Mouse (Mus musculus): ENCODE measurements at regions not wholly inside any gene's neighbourhood (a gene's known extent, or its start where the extent isn't known, plus 50 kb on each side); places are given as distances from the start of the nearest gene placed in this dataset.

DNA sequence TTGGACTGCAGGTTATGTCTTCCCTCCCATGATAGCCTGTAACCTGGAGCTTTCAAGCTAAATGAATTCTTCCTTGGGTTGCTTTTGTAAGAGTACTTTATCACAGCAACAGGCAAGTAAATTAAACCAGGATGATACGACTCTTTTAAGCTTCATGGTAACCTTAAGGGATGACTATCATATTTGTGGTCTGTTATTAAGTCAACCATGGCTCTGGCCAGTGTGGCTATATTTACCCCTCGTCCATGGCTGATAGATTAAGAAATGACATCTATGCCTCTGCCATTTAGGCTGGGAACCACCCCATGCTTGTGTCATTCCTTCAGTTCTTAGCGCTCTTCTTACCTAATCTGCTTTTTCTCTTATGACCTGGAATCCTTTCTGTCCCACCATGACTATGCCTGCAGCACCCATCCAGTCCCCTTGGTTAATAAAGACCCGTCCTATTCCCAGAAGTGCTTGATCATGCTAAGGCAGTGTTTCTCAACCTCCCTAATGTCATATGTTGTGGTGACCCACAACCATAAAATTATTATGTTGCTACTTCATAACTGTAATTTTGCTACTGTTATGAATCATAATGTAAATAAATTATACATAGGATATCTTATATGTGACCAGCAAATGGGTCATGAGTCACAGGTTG lies 214.5 kb upstream of the Nbea start:
- Histone ChIP-seq H3K36me3 (no peaks in the 10 kb centered on the region), H3K4me2 (no peak overlapping the region), H3K27me3 (no peaks in the 10 kb centered on the region), H3K9me3 (replicated peaks) (no peaks in the 10 kb centered on the region), H3K4me3 (no peak overlapping the region), H3K9ac (no peak overlapping the region), H3K27ac (no peak overlapping the region), H3K4me1 (replicated peaks) (no peaks in the 10 kb centered on the region)
- 81% methylated on average over 4 of the region's 4 CpGs for WGBS
- no peak for ATAC-seq (replicated peaks; ENCODE audit: insufficient number of reproducible peaks, insufficient read depth, low FRiP score, low read depth)

DNA sequence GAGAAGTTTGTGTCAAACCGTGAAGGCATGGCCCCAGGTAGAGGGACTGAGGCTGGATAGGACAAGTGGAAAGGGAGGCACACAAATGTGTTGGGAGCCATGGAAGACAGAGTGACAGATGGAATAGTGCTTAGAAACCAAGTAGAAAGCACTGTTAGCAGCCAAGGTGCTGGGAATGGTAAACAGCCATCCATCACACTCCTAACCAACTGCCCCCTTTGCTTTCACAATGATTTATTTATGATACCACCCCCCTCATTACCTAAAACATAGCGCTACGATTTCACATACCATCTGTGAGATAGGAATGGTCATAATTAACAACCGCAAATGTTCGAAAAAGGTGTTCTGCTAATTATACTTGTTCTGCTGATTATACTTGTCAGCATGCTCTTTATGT lies 209.6 kb upstream of the Nbea start:
- no peak overlapping the region for H3K4me3 ChIP-seq
- H3K9me3 ChIP-seq (replicated peaks): no peaks in the 10 kb centered on the region
- no peaks in the 10 kb centered on the region for H3K27me3 ChIP-seq
- no peaks in the 10 kb centered on the region for H3K4me1 ChIP-seq (replicated peaks)
- H3K4me2 ChIP-seq: no peak overlapping the region
- no peak for ATAC-seq (replicated peaks; ENCODE audit: insufficient number of reproducible peaks, insufficient read depth, low FRiP score, low read depth)
- H3K27ac ChIP-seq: no peak overlapping the region
- 76% methylated on average over 5 of the region's 5 CpGs for WGBS
- H3K36me3 ChIP-seq: no peaks in the 10 kb centered on the region
- no peak overlapping the region for H3K9ac ChIP-seq

DNA sequence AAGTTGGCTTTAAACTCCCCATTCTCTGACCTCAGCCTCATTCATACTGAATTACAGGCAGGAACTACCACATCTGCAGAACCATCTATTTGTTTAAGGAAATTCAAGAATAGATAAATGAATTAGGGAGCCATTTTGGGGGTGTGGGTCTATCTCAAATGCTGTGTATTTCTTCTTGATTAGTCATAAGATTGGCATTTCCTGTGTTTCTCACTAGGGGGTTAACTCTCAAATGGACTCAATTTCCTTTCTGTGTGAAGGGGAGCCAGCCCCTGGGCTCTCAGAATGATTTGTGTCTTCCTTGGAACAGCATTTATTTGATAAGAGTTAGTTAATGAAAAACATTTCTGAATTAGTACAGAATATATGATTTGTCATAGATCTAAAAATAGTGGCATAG lies 196.8 kb upstream of the Nbea start:
- ATAC-seq (replicated peaks; ENCODE audit: insufficient number of reproducible peaks, insufficient read depth, low FRiP score, low read depth): no peak
- Histone ChIP-seq H3K27ac (no peak overlapping the region), H3K27me3 (no peaks in the 10 kb centered on the region), H3K4me1 (replicated peaks) (no peaks in the 10 kb centered on the region), H3K9me3 (replicated peaks) (0 out of 2 replicates have a peak, but pooled peaks cover 3% of the 10 kb centered on the region), H3K36me3 (no peaks in the 10 kb centered on the region), H3K4me3 (no peak overlapping the region), H3K4me2 (no peak overlapping the region), H3K9ac (no peak overlapping the region)

DNA sequence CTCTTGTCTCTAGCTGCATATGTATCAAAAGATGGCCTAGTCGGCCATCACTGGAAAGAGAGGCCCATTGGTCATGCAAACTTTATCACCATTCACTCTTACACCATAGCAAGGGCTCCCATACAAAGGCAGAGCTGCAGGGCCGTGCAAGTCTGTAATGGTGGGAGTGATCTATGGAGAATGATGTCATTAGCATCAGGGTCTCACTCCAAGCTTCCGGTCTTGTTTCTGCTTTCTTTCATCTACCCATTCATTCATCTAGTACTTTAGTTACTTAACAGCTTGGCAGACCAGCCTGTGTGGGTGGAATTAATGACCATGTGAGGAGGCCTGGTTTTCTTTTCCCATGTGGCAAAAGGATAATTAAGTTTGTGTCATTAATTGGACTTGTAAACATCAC lies 196.0 kb upstream of the Nbea start:
- WGBS: 62% methylated on average over 3 of the region's 3 CpGs
- no peaks in the 10 kb centered on the region for H3K27me3 ChIP-seq
- H3K36me3 ChIP-seq: no peaks in the 10 kb centered on the region
- H3K9ac ChIP-seq: no peak overlapping the region
- H3K27ac ChIP-seq: no peak overlapping the region
- no peaks in the 10 kb centered on the region for H3K4me1 ChIP-seq (replicated peaks)
- H3K9me3 ChIP-seq (replicated peaks): 0 out of 2 replicates have a peak, but pooled peaks cover 3% of the 10 kb centered on the region
- no peak overlapping the region for H3K4me2 ChIP-seq
- no peak for ATAC-seq (replicated peaks; ENCODE audit: insufficient number of reproducible peaks, insufficient read depth, low FRiP score, low read depth)
- H3K4me3 ChIP-seq: no peak overlapping the region

DNA sequence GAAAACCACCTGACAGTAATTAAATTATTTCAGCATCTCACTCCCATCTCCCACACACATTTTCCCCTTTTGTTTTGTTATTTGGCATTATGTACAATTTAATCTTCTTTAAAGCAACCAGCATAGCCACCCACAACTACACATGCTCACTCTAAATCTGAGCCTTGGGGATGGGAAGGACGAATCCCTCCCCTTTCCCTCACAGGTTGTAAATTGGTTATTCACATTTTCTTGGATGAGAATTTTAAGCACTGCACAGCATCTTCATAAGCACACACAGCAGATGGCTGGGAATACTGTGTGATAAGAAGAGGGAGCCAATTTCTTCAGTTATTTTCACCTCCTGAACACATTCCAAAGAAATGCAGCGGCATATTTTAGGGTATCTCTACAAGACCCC lies 179.0 kb upstream of the Nbea start:
- H3K36me3 ChIP-seq: no peaks in the 10 kb centered on the region
- no peaks in the 10 kb centered on the region for H3K4me1 ChIP-seq (replicated peaks)
- H3K27ac ChIP-seq: no peak overlapping the region
- no peak overlapping the region for H3K4me2 ChIP-seq
- no peaks in the 10 kb centered on the region for H3K9me3 ChIP-seq (replicated peaks)
- no peak overlapping the region for H3K9ac ChIP-seq
- H3K27me3 ChIP-seq: no peaks in the 10 kb centered on the region
- no peak for ATAC-seq (replicated peaks; ENCODE audit: insufficient number of reproducible peaks, insufficient read depth, low FRiP score, low read depth)
- no peak overlapping the region for H3K4me3 ChIP-seq
- WGBS: 74% methylated on average over 2 of the region's 2 CpGs

DNA sequence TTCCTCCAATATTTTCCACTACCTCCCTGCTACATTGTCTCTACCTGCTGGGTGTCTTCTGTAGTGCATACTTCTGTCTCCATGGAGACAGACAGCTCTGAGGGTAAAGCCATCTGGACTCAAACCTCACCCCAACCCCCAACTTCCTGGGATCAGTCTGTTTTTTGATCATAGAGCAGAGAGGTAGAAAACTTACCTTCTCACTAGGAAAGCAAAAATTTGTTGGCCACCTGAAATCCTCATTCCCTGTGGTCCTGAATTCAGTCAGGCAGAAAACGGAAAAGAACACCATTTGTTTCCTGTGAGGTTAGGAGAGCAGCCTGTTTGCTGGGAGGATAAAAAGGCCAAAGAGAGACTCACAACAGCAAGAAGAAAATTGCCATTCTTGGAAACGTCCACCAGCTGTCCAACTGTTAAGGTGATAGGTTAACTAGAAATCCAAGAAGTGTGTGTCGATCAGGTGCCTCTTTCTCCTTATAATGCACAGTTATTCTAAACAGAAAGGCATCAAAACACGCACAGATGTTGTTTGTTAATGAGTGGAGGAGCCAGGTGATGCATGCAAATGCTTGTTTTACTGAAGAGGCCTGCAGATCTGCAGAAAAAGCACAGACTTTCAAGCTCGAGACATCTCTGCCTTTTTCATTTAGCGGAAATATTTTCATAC lies 173.7 kb upstream of the Nbea start:
- Histone ChIP-seq H3K36me3 (no peaks in the 10 kb centered on the region), H3K27ac (no peak overlapping the region), H3K27me3 (no peaks in the 10 kb centered on the region), H3K9ac (no peak overlapping the region), H3K4me1 (replicated peaks) (no peaks in the 10 kb centered on the region), H3K4me2 (no peak overlapping the region), H3K4me3 (no peak overlapping the region), H3K9me3 (replicated peaks) (no peaks in the 10 kb centered on the region)
- ATAC-seq (replicated peaks; ENCODE audit: insufficient number of reproducible peaks, insufficient read depth, low FRiP score, low read depth): no peak
- WGBS: 68% methylated on average over 6 of the region's 6 CpGs

DNA sequence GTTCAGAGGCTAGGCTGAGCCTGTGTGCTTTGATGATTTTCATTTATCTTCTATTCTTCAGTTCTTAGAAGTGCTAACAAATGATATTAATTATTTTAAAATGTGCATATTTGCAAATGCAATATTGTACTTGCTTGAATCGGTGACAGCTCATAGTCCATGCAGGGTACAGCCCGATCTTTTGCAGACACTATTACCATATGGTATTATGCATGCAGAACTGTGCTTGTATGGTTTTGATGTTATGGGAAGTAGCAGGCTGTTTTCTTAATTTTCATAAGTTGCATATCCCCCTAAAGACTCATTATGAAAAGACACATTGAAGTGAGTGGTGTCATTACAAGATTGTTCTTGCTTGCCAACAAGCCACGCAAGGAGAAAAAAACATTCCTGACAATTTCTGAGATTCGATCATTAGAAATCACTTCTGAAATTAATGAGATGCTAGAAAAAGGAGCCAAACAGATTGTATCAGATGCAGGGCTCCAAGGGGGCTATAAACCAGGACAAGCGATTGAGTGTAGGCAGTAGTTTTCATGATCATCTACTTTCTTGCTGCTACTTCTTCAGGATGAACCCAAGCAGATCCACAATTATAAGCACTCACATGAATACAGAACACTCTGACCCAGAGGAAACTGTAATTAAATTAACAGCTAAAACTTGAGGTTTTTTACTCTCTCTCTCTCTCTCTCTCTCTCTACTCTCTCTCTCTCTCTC lies 172.8 kb upstream of the Nbea start:
- Histone ChIP-seq H3K4me2 (no peak overlapping the region), H3K4me3 (no peak overlapping the region), H3K27me3 (no peaks in the 10 kb centered on the region), H3K27ac (no peak overlapping the region), H3K9ac (no peak overlapping the region), H3K9me3 (replicated peaks) (no peaks in the 10 kb centered on the region), H3K4me1 (replicated peaks) (no peaks in the 10 kb centered on the region), H3K36me3 (no peaks in the 10 kb centered on the region)
- 86% methylated on average over 5 of the region's 5 CpGs for WGBS
- no peak for ATAC-seq (replicated peaks; ENCODE audit: insufficient number of reproducible peaks, insufficient read depth, low FRiP score, low read depth)

Data from heart, embryonic 15.5 days (tissue).